Mouse (Mus musculus) stomach, embryonic 14.5 days (tissue): ENCODE results near the gene Guca1a. TPM values are rescaled to one million over a fixed set of nuclear protein-coding genes. Genes with fewer than 3 reads are reported as not detected.
A peak's percentile ranks its signal among the peaks of the same experiment; 100 is the strongest.
"Not testable (repeated sequence)": the region's sequence is repeated elsewhere in the genome, so short reads cannot be mapped to it uniquely, and the experiment has no call there.

ENCODE experiments used
- ATAC-seq: fragments of 200-750 bp; cut with Nextera tagmentation; 2 replicates; pipeline ENCODE4 v1.8.0; 2017; ENCODE audit warnings: low read depth, moderate TSS enrichment; ENCODE audit not compliant: insufficient number of reproducible peaks, insufficient read depth, low FRiP score
- H3K27ac ChIP-seq: fragments of 300-500 bp; sonication (generic); 2 replicates; pipeline ENCODE4 v1.5.1; 2014; ENCODE audit warnings: mild to moderate bottlenecking, low read length, moderate library complexity, mixed read lengths
- H3K27me3 ChIP-seq: fragments of 300-500 bp; sonication (generic); 2 replicates; pipeline ENCODE4 v1.6.1; 2014; ENCODE audit warnings: low read length, control low read depth, mixed read lengths; ENCODE audit not compliant: control insufficient read depth, insufficient read depth
- H3K36me3 ChIP-seq: fragments of 300-500 bp; sonication (generic); 2 replicates; pipeline ENCODE4 v1.6.1; 2014; ENCODE audit warnings: mild to moderate bottlenecking, control low read depth, low read length, moderate library complexity, mixed read lengths; ENCODE audit not compliant: control insufficient read depth, insufficient read depth
- H3K4me1 ChIP-seq: fragments of 300-500 bp; sonication (generic); 2 replicates; pipeline ENCODE4 v1.6.1; 2014; ENCODE audit warnings: low read length, control low read depth, mixed read lengths; ENCODE audit not compliant: control insufficient read depth, insufficient read depth
- H3K4me2 ChIP-seq: fragments of 300-500 bp; sonication (generic); replicated peaks from 2 replicates; pipeline ENCODE4 v1.6.1; 2014; ENCODE audit warnings: low read depth, low read length, control low read depth
- H3K4me3 ChIP-seq: fragments of 300-500 bp; sonication (generic); 2 replicates; pipeline ENCODE4 v1.5.1; 2014; ENCODE audit warnings: low read depth, low read length, control low read depth
- H3K9ac ChIP-seq: fragments of 300-500 bp; sonication (generic); replicated peaks from 2 replicates; pipeline ENCODE4 v1.6.1; 2014; ENCODE audit warnings: low read depth, mild to moderate bottlenecking, control low read depth, low read length, moderate library complexity, mixed read lengths
- H3K9me3 ChIP-seq: fragments of 300-500 bp; sonication (generic); 2 replicates; pipeline ENCODE4 v1.6.1; 2016; ENCODE audit warnings: low read depth, low read length, control low read depth; ENCODE audit not compliant: control insufficient read depth
- WGBS: fragments of 180-500 bp; shearing (Covaris S2); extraction: QIAGEN DNeasy Blood & Tissue Kit; methylation state at CpG from one replicate; pipeline ENCODE4 v1.1.7; 2014; 5-methylcytosine and 5-hydroxymethylcytosine counted together
- polyA plus RNA-seq: library from polyadenylated mRNA; unstranded; fragments of >200 nt; fragmentation: Nextera tagmentation; extraction: Ambion mirVana; gene quantifications from 2 replicates; pipeline ENCODE4 v1.2.1, GENCODE M21; 2014

Gene Guca1a
- polyA plus RNA-seq, 1 experiment from 2014 or later: 2.7 TPM

DNA sequence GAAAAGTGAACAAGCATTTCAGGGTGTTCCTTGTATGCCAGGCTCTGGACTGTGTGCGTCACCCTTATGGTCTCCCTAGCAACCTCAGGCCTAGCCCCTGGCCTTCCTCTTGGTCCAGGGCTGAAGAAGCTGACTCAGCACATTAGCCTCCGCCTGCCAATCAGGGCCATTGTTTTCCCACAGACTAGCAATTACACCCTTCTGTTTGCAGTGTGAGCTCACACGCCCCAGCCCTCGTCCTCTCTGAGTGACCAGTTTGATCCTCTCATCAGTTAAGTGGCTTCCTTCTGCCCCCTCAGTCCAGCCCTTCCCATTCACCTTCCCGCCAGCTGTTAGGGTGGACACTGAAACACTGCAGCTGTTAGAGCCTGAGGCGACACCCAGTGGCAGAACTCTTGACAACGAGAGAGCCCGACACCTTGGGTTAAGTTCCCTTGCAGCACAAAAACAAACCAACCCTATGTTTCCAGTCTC lies 28.5 kb upstream of the Guca1a start:
- H3K27me3 ChIP-seq: no peaks in the 10 kb centered on the region
- no peak overlapping the region for H3K9ac ChIP-seq
- peaks cover 9% of the 10 kb centered on the region; the same call in 1 of the 2 replicates for H3K4me1 ChIP-seq
- 9% methylated on average over 8 of the region's 8 CpGs for WGBS
- no peaks in the 10 kb centered on the region for H3K36me3 ChIP-seq
- ATAC-seq: peak; percentile 72
- no peaks in the 10 kb centered on the region for H3K9me3 ChIP-seq
- no peak overlapping the region for H3K4me3 ChIP-seq
- no peak overlapping the region for H3K4me2 ChIP-seq
- no peak overlapping the region for H3K27ac ChIP-seq

GRCm38 (mm10) chr17:47427316-47427715 lies 26.9 kb upstream of the Guca1a start:
- H3K4me3 ChIP-seq: no peak overlapping the region
- WGBS: 69% methylated on average over 6 of the region's 6 CpGs
- no peaks in the 10 kb centered on the region for H3K36me3 ChIP-seq
- ATAC-seq: no peak
- no peaks in the 10 kb centered on the region for H3K27me3 ChIP-seq
- H3K9me3 ChIP-seq: no peaks in the 10 kb centered on the region
- H3K4me1 ChIP-seq: peaks cover 9% of the 10 kb centered on the region; the same call in 1 of the 2 replicates
- H3K9ac ChIP-seq: no peak overlapping the region
- no peak overlapping the region for H3K27ac ChIP-seq
- H3K4me2 ChIP-seq: no peak overlapping the region

- Histone ChIP-seq H3K27ac (no peak overlapping the region), H3K36me3 (no peaks in the 10 kb centered on the region), H3K4me1 (peaks cover 8% of the 10 kb centered on the region; the same call in 1 of the 2 replicates), H3K4me3 (no peak overlapping the region), H3K9ac (no peak overlapping the region), H3K4me2 (no peak overlapping the region), H3K9me3 (no peaks in the 10 kb centered on the region), H3K27me3 (no peaks in the 10 kb centered on the region)
- WGBS: 62% methylated on average over 6 of the region's 6 CpGs
- ATAC-seq: no peak
These were observed 23.8 kb upstream of the Guca1a start for GRCm38 (mm10) chr17:47424186-47424585.

- ATAC-seq, H3K9me3 ChIP-seq, H3K36me3 ChIP-seq, H3K27ac ChIP-seq, H3K27me3 ChIP-seq, H3K4me3 ChIP-seq, H3K4me1 ChIP-seq, H3K4me2 ChIP-seq, H3K9ac ChIP-seq: not testable (repeated sequence)
- WGBS: 100% methylated on average over 1 of the region's 1 CpGs
These were observed 22.2 kb upstream of the Guca1a start for GRCm38 (mm10) chr17:47422616-47423015.

GRCm38 (mm10) chr17:47421566-47421965 lies 21.2 kb upstream of the Guca1a start:
- H3K27ac ChIP-seq: no peak overlapping the region
- H3K36me3 ChIP-seq: no peaks in the 10 kb centered on the region
- H3K9me3 ChIP-seq: no peaks in the 10 kb centered on the region
- WGBS: 80% methylated on average over 3 of the region's 3 CpGs
- no peak overlapping the region for H3K4me2 ChIP-seq
- no peaks in the 10 kb centered on the region for H3K4me1 ChIP-seq
- H3K4me3 ChIP-seq: no peak overlapping the region
- ATAC-seq: no peak
- H3K9ac ChIP-seq: no peak overlapping the region
- H3K27me3 ChIP-seq: no peaks in the 10 kb centered on the region

DNA sequence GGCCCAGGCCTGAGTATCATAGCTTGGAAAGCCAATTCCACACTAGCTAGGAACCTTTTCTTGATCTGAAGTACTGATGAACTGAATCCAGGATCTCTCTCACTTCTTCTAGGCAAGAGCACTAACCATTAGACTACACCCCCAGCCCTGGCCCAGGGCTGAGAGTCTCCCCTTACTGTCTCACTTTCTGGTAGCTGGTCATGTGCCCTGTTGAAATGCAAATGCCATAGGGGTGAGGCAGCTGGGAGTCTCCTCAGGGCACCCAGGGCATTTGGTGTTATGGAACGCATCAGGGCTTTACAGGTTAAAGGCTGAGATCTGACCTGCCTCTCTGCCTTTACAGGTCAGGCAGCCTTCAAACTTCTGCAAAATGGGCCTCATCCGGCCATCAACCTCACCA lies 19.8 kb upstream of the Guca1a start:
- H3K4me3 ChIP-seq: no peak overlapping the region
- 60% methylated on average over 2 of the region's 2 CpGs for WGBS

GRCm38 (mm10) chr17:47409897-47410861 lies 9.8 kb upstream of the Guca1a start:
- H3K27ac ChIP-seq, H3K9ac ChIP-seq, H3K36me3 ChIP-seq, ATAC-seq, H3K4me1 ChIP-seq, H3K9me3 ChIP-seq: not testable (repeated sequence)
- WGBS: 3% methylated on average over 74 of the region's 74 CpGs
- peak overlapping the region; percentile 31 for H3K4me3 ChIP-seq
- H3K4me2 ChIP-seq: peak overlapping the region; percentile 59
- H3K27me3 ChIP-seq: peaks cover 13% of the 10 kb centered on the region

More for the DNA sequence above, 19.8 kb upstream of the Guca1a start:
- Histone ChIP-seq H3K9ac (no peak overlapping the region), H3K27me3 (no peaks in the 10 kb centered on the region), H3K4me2 (no peak overlapping the region), H3K27ac (no peak overlapping the region), H3K9me3 (no peaks in the 10 kb centered on the region), H3K36me3 (no peaks in the 10 kb centered on the region), H3K4me1 (no peaks in the 10 kb centered on the region)
- no peak for ATAC-seq

- Histone ChIP-seq H3K27ac (no peak overlapping the region), H3K36me3 (no peaks in the 10 kb centered on the region), H3K9ac (no peak overlapping the region), H3K27me3 (peaks cover 13% of the 10 kb centered on the region), H3K9me3 (no peaks in the 10 kb centered on the region), H3K4me3 (no peak overlapping the region), H3K4me1 (no peaks in the 10 kb centered on the region), H3K4me2 (no peak overlapping the region)
- WGBS: 20% methylated on average over 8 of the region's 8 CpGs
- peak; percentile 25; the same call in 1 of the 2 replicates for ATAC-seq
These were observed 8.1 kb upstream of the Guca1a start for GRCm38 (mm10) chr17:47408558-47408898.
